Mouse (Mus musculus) CD4-positive, CD25-positive, alpha-beta regulatory T cell, adult 9 weeks (primary cell): ENCODE measurements around the gene Ric8b. TPM values are rescaled to one million over a fixed set of nuclear protein-coding genes. Genes with fewer than 3 reads are reported as not detected.

Experiments
- polyA plus RNA-seq: library from polyadenylated mRNA; unstranded; fragments of 100-300 nt; shearing (Covaris generic); gene quantifications from one replicate; pipeline ENCODE4 v1.2.1, GENCODE M21; 2017

Ric8b gene
- 10.9 TPM for polyA plus RNA-seq

DNA sequence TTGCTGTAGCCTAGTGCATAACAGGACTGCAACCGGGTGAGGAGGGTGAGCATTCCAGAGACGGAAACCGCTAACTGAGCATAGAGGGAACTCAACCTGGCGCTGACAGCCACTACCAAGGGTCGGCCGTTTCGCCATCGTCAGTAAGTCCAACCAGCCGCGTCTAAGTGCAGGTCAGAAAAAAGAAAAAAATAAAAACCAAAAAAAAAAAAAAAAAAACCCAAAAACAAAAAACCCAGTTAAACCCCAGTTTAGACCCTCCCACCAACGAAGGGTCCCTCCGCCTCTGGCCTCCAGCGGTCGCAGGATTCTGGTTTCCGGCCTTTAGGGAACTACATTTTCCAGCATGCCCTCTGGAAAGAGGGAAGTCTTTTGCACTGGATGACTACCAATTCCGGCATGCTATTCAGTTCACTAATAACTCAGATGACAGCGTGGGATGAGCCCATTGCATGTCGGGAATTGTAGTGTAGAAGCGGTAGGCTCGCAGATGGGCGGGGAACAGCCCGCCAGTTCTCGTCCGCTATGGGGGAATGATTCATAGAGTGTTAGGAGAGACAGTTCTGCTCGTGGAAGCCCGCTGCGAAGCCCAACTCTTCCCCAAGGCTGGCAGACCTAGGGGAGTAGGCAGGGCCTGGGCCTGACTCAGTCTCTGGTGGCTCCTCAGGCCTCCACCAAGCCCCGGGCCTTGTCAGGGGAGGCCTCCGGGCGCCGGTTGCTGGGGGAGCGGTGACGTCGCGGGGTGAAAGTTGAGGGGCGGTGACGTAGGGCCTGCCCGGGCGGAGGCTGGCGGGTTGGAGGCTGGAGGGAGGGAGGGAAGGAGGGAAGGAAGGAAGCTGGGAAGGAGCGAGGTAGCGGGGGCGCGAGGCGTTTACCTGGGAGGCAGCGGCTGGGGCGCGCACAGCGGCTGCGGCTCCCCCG is at the start of gene Ric8b:
Gene Ric8b, plus strand, starts transcription at position 807 of the 921 bp plus-strand sequence.

Other genes with a start within 250 kb of the Ric8b start
- not detected for gene Rfx4, start 161.6 kb upstream of the Ric8b start, polyA plus RNA-seq
- 1.1 TPM for gene Fhl4, start 184.9 kb downstream of the Ric8b start, polyA plus RNA-seq
- gene Tmem263, start 185.0 kb downstream of the Ric8b start, polyA plus RNA-seq, result 8.6 TPM
- 28.4 TPM for gene Mterf2, start 210.4 kb downstream of the Ric8b start, polyA plus RNA-seq